Mouse (Mus musculus) mature B cell (primary cell): ENCODE measurements around the gene Tshz2.

ENCODE experiments used
- in situ Hi-C: fragments of 300-500 bp; cut with MboI; formaldehyde crosslinking; loops from 2 replicates; pipeline ENCODE4 v1.14.3; 2019

Tshz2 gene

DNA sequence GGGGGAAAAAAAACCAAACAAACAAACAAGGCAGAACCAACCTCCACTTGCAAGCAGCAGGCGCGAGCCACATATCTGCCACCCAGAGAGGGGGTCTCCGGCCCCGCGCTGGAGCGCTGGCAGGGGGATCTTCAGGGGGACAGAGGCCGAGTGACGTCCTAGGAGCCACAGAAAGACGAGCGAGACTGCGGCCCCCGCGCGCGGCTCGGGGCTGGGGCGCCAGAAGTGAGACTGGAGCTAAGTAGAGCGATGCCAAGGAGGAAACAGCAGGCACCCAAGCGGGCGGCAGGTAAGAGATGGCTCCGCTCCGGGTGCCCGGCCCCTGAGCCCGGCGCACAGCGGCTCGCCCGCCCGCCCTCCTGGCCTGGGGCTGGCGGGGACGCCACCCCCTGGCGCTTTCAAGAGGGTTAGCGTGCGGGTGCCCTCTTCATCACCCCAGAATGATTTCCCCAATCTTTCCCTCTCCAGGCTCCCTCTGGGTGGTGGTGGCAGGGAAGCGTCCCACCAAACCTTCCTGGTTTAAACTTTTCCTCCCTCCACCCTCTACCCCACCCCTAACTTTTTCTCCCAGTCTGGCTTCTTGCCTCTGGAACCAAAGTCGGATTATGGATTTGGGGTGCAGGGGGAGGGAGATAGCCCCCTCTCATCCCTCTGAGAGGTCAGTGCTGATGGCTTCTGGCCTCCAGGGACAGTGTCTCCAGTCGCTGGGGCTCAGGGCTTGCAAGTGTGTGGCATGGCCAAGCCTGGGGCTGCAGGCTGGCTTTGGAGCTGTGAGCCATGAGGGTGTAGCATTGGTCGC, 877 bp downstream of the Tshz2 start:
- in situ Hi-C loops: no loop called here

DNA sequence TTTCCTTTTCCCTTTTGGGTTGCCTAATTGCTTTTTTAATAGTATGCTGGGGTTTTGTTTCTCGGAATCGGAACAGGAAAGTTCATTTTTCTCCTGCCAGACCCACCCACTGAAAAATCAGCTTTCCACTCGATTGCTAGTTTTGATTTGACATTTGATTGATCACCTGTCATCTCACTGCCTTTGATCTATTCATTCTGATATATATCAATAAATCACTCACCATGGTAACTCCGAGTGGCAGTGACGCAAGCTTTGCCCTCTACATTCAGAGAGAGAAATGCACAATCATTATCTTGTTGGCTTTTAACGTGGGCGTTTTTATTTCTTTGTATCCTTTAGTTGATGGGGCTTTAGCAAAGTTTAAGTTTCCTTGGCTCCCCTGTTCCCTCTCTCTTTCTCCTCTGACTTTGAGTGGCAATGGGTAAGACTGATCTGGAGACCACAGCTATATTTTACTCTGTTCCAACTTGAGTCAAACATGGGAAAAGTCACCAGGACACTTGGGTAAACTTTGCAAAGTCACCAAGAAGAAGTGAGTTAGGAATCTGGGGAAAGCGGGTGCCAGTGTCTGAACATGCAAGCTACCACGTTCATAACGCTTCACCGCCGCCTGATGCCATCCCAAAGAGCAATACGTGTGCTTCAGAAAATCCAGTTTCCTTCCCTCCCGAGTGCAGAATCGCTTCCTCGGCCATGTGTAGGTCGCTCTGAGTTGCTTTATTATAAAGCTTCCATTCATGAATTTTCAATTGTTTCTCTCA, 2.0 kb downstream of the Tshz2 start:
- in situ Hi-C loops: no loop called here

GRCm38 (mm10) chr2:169635428-169635827, 2.6 kb downstream of the Tshz2 start:
- in situ Hi-C loops: no loop called here

- in situ Hi-C loops: no loop called here
Measured at GRCm38 (mm10) chr2:169636414-169636813, 3.6 kb downstream of the Tshz2 start.

DNA sequence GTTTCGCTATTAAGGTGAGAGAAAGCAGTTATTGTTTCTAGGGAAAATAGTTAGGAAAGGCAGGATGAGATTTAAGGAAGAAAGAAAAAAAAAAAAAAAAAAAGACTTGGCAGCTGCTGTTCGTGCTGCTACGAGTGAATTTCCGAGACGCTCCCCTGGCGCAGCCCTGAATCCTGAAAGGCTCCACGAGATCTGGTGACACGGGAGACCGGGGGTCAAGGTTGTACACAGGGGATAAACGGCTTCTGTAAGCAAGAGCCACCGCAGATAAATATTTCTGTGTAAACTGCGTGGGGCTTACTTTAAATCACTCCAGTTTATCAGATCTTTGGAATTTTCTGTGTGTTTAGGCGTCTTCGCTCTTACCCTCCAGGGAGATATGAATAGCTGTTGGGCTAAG, 8.7 kb downstream of the Tshz2 start:
- in situ Hi-C loops: no loop called here

GRCm38 (mm10) chr2:169642420-169642819, 9.6 kb downstream of the Tshz2 start:
- in situ Hi-C loops: no loop called here

DNA sequence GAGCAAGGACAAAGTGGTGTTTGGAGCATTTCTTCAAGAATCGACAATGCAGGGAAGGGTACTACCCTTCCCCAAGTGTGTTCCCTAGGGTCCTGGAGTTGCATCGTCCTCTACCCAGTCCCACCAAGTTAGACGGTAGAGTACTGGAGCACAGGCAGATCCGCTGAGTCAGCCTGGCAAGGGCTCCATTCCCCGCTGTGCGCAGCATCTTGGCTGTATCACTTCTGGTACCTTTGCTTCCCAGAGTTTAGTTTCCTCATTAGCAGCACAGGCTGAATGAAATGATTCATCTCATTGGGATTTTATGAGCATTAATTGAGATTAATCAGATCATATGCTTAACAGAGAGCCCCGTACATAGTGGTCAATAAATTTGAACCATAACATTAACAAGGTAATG, 14.3 kb downstream of the Tshz2 start:
- in situ Hi-C loops: no loop called here

DNA sequence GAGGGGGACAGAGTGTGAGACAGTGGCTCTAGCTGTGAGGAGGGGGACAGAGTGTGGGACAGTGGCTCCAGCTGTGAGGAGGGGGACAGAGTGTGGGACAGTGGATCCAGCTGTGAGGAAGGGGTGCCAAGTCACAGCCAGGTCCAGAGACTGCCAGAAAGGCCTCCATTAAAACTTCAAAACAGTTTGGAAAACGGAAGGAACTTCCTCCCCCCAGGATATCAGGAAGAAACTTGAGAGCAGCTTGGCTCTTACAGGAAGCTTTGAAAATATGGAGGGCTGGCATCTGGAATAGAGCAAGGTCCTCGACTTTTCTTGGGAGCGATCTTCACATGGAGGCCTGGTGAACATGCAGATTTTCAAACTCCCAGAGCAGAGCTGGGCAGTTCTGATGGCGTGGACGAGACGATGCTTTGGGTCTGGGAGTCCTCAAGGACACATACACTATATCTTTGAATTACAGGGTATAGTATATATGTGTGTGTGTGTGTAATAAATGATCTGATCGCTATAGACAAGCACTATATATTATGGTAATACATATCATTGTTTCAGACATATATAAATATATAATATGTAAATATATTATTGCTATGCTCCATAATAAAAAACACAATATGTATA, 16.6 kb downstream of the Tshz2 start:
- in situ Hi-C loops: no loop called here

- in situ Hi-C loops: no loop called here
Measured at GRCm38 (mm10) chr2:169653282-169653681, 20.5 kb downstream of the Tshz2 start.

GRCm38 (mm10) chr2:169663792-169664191, 31.0 kb downstream of the Tshz2 start:
- in situ Hi-C loops: no loop called here

DNA sequence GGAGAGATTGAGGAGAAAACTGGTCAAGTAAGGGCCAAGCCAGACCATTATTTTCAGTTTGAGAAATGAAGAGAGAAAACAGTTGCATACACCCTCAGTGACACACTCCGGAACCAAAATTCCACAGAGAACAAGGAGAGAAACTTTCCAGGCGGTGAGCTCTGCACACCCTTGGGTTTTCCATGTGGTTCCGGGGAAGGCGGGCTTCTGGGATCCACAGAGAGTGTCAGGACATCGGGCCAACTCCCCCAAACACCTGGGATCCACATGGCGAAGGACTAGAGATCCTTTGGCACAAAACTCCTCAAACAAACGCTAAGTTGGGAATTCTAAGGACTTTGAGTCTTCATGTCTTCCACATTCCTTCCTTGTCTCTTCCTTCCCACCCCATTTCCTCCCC, 38.5 kb downstream of the Tshz2 start:
- in situ Hi-C loops: no loop called here

- in situ Hi-C loops: no loop called here
Measured at GRCm38 (mm10) chr2:169673786-169674185, 41.0 kb downstream of the Tshz2 start.

- in situ Hi-C loops: no loop called here
Measured at GRCm38 (mm10) chr2:169674209-169674608, 41.4 kb downstream of the Tshz2 start.

- in situ Hi-C loops: no loop called here
Measured at GRCm38 (mm10) chr2:169679264-169679663, 46.5 kb downstream of the Tshz2 start.

DNA sequence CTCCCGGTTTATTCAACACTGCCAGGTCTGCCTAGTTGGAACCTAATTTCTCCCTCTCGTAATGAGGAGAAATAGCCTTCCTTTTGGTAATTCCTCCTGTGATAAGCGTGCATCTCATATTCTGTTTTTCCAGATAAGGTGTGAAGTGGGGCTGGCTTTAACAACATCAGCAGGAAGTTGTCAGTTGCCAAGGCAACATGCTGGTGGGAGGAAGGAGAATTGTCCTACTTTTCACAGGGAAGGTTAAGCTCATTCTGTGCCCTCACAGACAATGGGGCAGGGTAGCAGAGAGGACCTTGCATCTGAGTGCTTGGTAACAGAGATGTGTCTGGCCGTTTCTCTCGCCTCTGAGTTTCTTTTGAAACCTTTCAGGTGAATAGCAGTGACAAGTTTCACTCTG, 47.1 kb downstream of the Tshz2 start:
- in situ Hi-C loops: no loop called here

GRCm38 (mm10) chr2:169685260-169685659, 52.4 kb downstream of the Tshz2 start:
- in situ Hi-C loops: no loop called here

DNA sequence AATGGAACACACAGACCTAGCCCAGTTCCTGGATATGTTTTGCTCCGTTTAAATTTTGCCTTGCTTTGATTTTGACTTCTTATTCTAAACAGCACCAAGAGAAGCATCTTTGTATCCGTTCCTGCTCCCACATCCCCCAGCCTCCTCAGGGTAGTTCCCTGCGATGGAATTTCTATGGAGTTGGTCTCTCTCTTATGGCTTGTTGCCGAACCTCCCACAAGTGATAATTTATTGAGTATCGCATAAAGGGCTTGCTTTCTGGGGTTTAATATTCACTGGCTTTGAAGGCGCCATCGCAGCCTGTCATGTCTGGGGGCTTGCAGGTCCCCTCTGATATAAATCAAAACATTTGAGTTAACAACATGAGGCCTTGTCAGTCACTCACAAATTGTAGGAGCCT, 52.9 kb downstream of the Tshz2 start:
- in situ Hi-C loops: no loop called here

DNA sequence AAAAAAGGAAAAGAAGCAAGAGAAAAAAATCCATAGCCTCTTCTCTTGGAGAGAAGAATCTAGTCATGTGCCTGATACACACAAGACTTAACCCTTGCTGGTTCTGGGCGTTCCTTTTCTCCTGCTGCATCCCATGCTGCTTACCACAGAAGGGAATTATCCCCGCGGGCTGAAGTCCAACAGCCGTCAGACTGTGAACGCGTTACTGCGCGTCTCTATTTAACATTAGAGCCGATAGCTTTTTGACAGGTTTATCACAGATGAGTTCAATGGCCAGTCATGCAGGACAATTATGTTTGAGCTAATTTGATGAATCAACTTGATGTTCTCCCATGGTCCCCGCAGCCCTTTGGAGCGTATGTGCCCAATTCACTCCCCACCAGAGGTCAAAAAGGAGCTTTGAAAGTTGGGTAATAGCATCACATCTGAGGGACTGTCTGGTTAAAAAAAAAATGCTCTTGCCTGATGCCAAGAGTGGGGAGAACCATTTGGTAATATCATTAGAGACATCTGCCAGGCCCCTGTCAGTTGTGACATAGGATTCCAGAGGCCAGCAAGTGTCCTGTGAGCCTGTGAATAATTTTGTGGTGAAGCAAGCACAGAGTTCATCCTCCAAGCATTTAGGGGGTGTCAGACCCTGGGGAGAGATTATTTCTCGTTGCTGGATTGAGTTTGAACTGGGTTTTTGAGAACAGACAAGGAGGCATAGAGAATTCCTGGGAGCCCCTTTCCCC, 54.1 kb downstream of the Tshz2 start:
- in situ Hi-C loops: no loop called here

- in situ Hi-C loops: no loop called here
Measured at GRCm38 (mm10) chr2:169690054-169690453, 57.2 kb downstream of the Tshz2 start.

- in situ Hi-C loops: no loop called here
Measured at GRCm38 (mm10) chr2:169694494-169694893, 61.7 kb downstream of the Tshz2 start.

DNA sequence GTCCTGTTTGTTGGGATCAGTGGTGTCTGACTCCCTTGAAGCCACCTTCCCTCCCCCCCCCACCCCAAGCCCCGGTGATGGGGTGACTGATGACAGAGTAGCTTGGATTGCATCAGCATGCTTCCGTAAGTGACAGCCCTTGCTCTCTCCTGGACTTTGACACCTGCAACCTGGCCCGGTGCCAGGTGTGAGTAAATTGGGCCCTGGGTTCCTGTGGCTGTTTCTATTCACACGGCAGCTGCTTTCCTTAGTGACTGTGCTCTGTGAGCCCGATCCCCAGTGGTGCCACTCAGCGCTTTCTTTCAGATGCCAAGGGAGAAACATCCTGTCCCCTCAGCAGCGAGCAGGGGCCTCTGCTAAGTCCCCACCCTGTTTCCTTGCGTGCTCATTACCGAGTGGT, 62.2 kb downstream of the Tshz2 start:
- in situ Hi-C loops: no loop called here

DNA sequence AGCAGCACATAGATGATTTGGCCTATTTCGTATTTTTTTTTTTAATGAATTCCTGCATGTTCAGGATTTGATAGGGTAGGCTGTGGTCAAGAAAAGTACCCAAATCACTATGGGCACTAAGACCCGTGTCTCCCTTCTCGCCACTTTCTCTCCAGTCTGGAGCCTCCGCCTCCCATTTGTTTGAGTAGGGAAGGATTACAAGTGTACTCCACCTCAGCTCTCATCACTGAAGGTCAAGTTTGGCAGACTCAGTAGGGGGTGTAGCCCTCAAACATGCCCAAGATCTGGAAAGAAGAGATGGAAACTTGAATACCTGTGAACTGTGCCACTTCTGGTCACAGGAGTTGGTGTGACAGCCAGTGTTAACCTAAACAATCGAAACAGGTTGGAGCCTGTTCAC, 66.3 kb downstream of the Tshz2 start:
- in situ Hi-C loops: no loop called here
